Mouse (Mus musculus) mouse embryonic stem cell (cell line): ENCODE measurements at regions not wholly inside any gene's neighbourhood (a gene's known extent, or its start where the extent isn't known, plus 50 kb on each side); places are given as distances from the start of the nearest gene placed in this dataset.

Experiments used
- in situ Hi-C, 2 experiments: fragments of 300-500 bp; cut with MboI; formaldehyde crosslinking; loops; 1 replicate in 1 of 2; 3 replicates in 1 of 2; pipeline ENCODE4 v1.14.3; 2019 to 2020; ENCODE audit warnings: low sequenced_read_pairs in 2 of 2, low pct_unique_long_range_greater_than_20kb in 1 of 2, mixed read lengths in 1 of 2; ENCODE audit not compliant: unreplicated experiment in 1 of 2

DNA sequence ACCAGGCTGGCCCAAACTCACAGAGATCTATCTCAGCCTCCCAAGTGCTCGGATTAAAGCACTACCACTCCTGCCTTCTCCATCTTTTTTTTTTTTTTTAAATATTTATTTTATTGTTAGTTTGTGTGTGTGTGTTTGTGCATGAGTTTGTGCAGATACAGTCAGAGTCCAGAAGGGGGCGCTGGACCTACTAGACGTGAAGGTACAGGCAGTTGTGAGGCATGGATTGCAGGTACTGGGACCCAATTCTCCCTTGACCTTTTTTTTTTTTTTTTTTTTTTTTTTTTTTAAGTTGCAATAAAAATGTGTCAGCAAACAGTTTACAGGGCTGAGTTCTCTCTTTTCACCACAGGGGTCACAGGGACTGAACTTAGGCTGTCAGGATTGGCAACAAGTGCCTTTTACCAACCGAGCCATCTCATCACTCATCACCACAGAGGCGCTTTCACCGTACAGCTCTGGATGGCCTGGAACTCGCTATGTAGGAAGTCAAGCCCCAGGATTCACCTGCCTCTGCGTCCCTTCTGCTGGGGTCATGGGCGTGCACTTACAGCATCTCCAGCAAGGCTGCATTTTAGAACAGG lies 73.2 kb upstream of the Zfp64 start:
- in situ Hi-C loops: no loop called here

DNA sequence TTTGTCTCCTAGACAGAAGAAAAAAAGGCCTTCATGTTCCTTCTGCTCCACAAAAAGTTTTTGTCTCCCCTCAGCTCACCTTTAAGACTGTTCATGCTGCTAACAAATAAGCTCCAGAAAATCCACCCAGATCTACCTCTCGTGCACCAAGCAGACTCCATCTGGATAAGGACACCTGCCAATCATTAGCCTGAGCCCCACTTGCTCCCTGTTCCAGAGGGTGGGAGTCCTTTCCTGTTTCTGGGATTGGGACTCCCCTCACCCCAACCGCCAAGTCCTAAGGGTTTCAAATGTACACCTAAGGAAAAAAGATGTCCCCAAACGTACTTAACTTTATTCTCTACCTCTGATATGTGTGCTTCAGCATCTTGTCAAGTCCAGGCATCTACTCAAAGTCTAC lies 63.6 kb upstream of the Zfp64 start:
- in situ Hi-C loops: no loop called here

DNA sequence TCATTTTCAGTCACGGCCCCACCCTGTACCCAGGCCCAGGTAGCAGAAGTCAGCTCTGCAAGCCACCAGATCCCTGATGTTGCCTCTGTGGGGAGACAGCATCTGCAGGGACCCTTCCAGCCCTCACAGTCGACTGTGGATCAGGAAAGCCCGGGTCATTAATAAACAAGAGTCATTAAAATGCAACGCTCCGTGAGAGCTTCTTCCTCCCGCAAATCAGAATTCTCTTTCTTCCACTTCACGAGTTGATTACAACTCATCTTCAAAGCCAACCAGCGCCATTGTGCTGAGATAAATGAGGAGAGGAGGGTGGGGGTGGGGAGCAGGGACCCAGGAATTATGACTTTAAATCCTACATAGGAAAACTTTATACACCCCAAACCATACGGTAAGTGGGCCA lies 54.9 kb upstream of the Zfp64 start:
- in situ Hi-C loops: no loop called here

DNA sequence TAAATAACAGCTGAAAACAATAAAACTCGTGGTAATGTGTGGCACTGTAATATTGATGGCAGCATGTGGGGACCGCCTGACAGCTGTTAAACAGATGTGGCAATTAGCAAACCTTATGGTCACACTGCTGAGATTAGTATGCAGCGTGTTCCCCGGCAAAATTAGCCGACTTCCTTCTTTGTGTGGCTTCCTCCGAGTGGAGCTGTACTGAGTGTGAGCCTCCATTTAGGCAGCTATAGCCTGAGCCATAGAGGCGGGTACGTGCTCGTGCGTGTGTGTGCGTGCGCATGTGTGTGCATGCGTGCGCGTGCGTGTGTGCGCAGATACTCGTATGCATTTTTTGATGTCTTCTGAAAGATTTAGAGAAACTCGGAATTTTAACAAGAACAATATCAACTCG lies 53.4 kb upstream of the Zfp64 start:
- in situ Hi-C loops: no loop called here

DNA sequence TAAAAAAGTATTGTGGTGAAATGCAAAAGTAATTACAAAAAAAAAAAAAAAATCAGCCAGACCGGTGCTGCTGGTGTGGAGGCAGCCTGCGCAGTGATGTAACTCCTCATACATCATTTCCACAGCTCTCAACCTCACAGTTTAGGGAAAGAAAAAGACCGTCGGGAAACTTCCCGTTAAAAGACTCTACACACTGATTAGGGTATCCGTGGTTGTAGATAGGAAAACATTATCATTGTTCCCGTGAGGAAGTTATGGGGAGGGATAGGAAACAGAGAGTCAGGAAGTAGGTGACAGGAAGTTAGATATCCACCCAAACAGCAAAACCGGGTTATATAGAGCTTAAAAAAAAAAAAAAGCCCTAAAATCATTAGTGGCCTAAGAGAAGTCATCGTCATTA lies 52.9 kb upstream of the Zfp64 start:
- in situ Hi-C loops: no loop called here

DNA sequence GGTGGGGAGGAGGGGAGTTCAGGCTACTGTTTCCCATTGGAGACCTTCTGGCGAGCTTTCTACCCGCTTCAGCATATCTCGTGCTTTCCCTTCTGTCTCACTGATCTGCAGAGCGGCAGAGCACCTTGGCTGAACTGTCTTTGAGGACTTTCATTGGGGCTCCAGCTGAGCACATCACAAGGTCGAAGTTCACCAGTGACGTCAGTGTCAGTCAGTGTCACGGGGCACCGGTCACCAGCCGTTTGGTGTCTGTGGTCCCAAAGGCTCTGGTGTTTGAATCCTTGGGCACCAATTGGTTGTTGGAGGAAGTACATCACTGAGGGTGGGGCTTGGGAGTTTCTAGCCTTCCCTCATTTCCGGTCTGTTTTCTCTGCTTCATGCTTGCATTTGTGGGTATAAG lies 51.2 kb upstream of the Zfp64 start:
- in situ Hi-C loops: no loop called here

DNA sequence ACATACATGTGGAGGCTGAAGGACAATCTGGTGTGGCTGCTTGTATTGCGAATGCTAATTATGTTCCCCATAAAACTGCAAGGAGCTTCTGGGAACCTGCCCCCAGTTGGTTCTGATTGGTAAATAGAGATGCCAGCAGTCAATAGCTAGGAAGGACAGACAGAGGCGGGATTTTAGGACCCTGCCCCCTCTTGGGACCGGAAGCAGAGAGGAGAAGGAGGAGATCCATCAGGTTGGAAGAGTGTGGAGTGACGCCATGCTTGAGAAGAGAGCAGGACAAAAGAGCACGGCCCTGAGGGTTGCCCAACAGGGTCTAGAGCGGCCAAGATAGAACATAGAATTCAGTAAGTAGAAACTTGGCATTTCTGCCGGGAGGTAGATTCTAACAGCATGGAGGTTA lies 50.4 kb upstream of the Zfp64 start:
- in situ Hi-C loops: no loop called here
